Mouse (Mus musculus) erythroblast, embryonic 14.5 days (primary cell): ENCODE results near the gene a.

Experiments
- GATA1 ChIP-seq: IDR thresholded peaks from 2 replicates; pipeline ENCODE4 v1.6.1; 2012; ENCODE audit warnings: low read length, inconsistent platforms, mixed read lengths
- TAL1 ChIP-seq: IDR thresholded peaks from 3 replicates; pipeline ENCODE4 v1.6.1; 2012; ENCODE audit warnings: low read length, inconsistent platforms, mixed read lengths

- TF ChIP-seq TAL1 (no peak), GATA1 (no peak)
These were observed 220.0 kb downstream of the a start for GRCm38 (mm10) chr2:155011086-155011656.
